Mouse (Mus musculus) megakaryocyte, embryonic 14.5 days (primary cell): ENCODE results near the gene Auts2. TPM values are rescaled to one million over a fixed set of nuclear protein-coding genes. Genes with fewer than 3 reads are reported as not detected.

Source experiments
- H3K27me3 ChIP-seq: replicated peaks from 2 replicates; pipeline ENCODE3; 2012; ENCODE audit warnings: inconsistent platforms
- H3K36me3 ChIP-seq: replicated peaks from 2 replicates; pipeline ENCODE3; 2012; ENCODE audit warnings: low read length, inconsistent platforms, mixed read lengths
- H3K4me1 ChIP-seq: 2 replicates; pipeline ENCODE4 v1.6.1; 2012; ENCODE audit warnings: inconsistent platforms
- H3K4me3 ChIP-seq: replicated peaks from 2 replicates; pipeline ENCODE3; 2012; ENCODE audit warnings: moderate library complexity, mild to moderate bottlenecking, inconsistent platforms
- H3K9me3 ChIP-seq: 2 replicates; pipeline ENCODE4 v1.6.1; 2012; ENCODE audit warnings: inconsistent platforms
- FLI1 ChIP-seq: IDR thresholded peaks from 2 replicates; pipeline ENCODE4 v1.6.1; 2012; ENCODE audit warnings: low read length, inconsistent platforms, mixed read lengths
- GATA1 ChIP-seq: IDR thresholded peaks from 3 replicates; pipeline ENCODE4 v1.6.1; 2012; ENCODE audit warnings: mixed read lengths, low read length, inconsistent platforms, borderline replicate concordance
- polyA plus RNA-seq: library from polyadenylated mRNA; stranded (reverse); fragments of >175 nt; gene quantifications from 2 replicates; pipeline ENCODE4 v1.2.3, GENCODE M21; 2012; ENCODE audit warnings: low replicate concordance; ENCODE audit not compliant: insufficient read depth

The Auts2 gene
- polyA plus RNA-seq, 1 experiment, result 4.0 TPM

DNA sequence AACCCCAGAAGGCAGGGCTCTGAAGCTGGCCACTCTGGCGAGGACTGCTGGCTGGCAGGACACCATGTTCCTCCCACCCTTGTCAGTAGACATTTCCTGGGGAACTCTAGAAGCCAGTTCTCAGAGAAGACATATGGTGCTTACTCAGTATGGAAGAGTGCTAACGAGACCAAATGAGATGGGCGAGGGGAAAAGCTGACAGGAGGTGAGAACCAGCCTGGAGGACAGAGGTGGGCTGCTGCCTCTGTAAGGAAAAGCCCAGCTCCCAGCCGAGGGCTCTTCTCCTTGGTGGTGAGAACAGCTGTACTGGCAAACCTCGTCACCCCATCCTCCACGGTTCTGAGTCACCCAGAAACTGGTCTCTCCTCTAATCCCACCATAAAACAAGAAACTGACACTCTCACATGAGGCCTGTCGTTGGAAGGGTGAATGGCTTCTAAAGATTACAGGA is 729.8 kb downstream of the Auts2 start:
- no peaks in the 10 kb centered on the region for H3K36me3 ChIP-seq
- TF ChIP-seq GATA1, result no peak
- no peak for TF ChIP-seq FLI1
- H3K9me3 ChIP-seq, result no peaks in the 10 kb centered on the region
- H3K4me3 ChIP-seq, result peak overlapping the region; percentile 18
- H3K27me3 ChIP-seq, result peaks cover 1% of the 10 kb centered on the region
- H3K4me1 ChIP-seq, result peaks cover 51% of the 10 kb centered on the region

DNA sequence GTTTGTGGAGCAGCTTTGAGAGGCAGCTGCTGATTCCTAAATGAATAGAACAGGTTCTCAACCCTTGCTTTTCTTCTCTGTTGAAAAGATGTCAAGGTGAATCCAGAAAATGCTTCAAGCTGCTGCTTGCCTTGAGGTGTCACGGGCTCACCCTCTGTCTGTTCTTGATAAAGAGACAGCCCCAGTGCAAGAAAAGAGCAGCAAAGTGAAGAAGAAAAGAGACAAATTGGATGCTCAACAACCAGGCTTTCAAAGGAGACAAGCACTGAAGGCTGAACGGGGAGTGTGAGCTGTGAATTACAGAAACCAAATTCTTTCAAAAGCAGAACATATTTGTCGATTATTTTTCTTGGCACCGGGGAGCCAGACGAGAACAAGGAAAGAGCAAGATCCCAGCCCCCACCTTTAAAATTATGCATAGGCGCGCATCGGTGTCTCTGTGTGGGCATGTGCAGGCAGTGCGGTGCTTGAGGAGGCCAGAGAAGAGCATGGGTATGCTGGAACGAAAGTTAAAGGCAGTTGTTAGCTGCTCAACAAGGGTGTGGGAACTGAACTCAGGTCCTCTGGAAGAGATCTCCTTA is 730.6 kb downstream of the Auts2 start:
- H3K4me3 ChIP-seq, result no peak overlapping the region
- TF ChIP-seq GATA1, result no peak
- no peak for TF ChIP-seq FLI1
- H3K4me1 ChIP-seq, result peaks cover 51% of the 10 kb centered on the region
- no peaks in the 10 kb centered on the region for H3K9me3 ChIP-seq
- H3K36me3 ChIP-seq, result no peaks in the 10 kb centered on the region
- peaks cover 3% of the 10 kb centered on the region for H3K27me3 ChIP-seq

DNA sequence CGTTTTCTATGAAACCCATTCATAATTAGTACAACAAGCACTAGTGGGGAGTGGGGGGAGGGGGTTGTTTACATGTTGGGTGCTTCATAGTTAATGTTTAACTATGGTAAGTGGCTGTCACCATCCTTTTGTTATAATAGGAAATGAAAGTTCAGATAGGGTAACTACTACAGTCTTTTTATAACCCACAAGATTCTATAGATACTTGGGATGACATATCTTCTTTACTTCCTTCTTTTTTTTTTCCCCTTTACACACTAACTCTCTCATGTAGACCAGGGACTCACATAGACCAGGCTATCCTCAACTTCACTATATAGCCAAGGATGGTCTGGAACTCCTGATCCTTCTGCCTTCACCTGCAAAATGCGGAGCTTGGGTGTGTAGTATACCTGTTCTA is 736.8 kb downstream of the Auts2 start:
- Histone ChIP-seq H3K4me3 (no peak overlapping the region), H3K9me3 (0 out of 2 replicates have a peak, but pooled peaks cover 3% of the 10 kb centered on the region), H3K36me3 (no peaks in the 10 kb centered on the region), H3K4me1 (peaks cover 27% of the 10 kb centered on the region), H3K27me3 (peaks cover 16% of the 10 kb centered on the region)
- TF ChIP-seq FLI1 (no peak), GATA1 (no peak)

DNA sequence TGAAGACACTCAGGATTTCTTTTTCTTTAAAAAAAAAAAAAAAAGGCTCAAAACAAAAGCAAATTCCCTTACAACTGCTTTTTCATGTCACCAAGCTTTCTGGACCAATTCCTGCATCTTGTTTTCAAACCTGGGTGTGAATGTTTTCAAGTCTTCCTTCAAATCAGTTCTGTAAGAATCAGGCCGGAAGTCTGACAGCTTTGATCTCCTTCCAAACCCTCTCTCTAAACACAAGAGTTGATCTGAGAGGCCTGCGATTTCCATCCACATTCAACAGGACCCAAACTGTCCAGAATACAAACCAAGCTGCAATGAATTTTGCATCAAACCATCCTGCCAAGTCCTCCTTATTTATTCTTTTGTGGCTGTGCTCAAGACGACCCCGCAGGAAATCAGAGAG is 737.9 kb downstream of the Auts2 start:
- H3K4me3 ChIP-seq, result no peak overlapping the region
- no peak for TF ChIP-seq GATA1
- no peak for TF ChIP-seq FLI1
- peaks cover 16% of the 10 kb centered on the region for H3K27me3 ChIP-seq
- no peaks in the 10 kb centered on the region for H3K36me3 ChIP-seq
- 0 out of 2 replicates have a peak, but pooled peaks cover 3% of the 10 kb centered on the region for H3K9me3 ChIP-seq
- peaks cover 24% of the 10 kb centered on the region for H3K4me1 ChIP-seq

DNA sequence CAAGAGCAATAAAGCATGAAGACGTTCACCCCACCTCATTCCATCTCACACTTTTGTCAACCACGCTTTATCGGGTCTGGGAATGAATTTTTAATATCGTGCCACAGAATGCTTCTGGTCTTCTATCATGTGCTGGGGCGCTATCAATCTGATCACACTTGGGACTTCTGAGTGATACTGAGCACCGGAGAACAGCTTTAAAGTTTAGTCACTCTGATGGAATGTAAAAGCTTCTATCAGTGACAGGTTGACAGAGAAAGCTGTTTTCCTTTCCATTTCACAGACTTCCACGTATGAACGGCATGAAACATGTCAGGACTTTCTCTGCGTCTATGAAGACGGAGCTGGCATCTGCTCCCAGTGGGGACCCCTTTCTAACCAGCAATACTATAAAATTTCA is 739.5 kb downstream of the Auts2 start:
- peaks cover 16% of the 10 kb centered on the region for H3K27me3 ChIP-seq
- TF ChIP-seq GATA1, result no peak
- no peak for TF ChIP-seq FLI1
- H3K36me3 ChIP-seq, result no peaks in the 10 kb centered on the region
- H3K4me3 ChIP-seq, result no peak overlapping the region
- H3K9me3 ChIP-seq, result 0 out of 2 replicates have a peak, but pooled peaks cover 3% of the 10 kb centered on the region
- H3K4me1 ChIP-seq, result peaks cover 24% of the 10 kb centered on the region

DNA sequence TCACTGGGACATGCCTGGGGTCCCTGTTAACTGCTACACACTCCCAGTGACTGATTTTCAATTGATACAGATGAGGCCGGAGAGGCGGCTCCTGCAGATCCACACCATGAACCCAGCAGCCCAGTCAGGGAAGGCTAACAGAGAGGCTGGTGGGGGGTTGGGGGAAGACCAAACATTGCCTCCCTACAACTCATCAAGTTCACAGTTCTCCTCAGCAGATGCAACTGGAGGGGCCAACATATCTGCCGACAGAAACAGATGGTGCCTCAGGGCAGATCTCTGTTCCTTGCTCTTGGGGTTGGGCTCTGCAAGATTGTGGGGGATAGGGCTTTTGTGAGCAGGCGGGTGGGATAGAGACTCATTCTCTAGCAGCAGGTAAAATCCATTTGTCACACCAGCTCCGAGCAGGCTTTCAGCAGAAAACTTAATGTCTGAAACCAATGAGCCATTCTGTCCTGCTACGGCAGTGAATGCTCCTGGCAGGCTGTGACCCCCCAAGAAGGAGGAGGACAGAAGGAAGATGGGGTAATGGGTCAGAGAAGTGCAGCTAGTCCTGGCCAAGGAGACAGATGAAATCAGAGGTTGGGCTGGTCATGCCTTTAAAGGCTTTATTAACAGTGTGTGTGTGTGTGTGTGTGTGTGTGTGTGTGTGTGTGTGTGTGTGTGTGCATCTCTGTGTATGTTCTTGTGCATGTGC is 740.7 kb downstream of the Auts2 start:
- Histone ChIP-seq H3K27me3 (peaks cover 14% of the 10 kb centered on the region), H3K36me3 (no peaks in the 10 kb centered on the region), H3K9me3 (0 out of 2 replicates have a peak, but pooled peaks cover 3% of the 10 kb centered on the region), H3K4me3 (no peak overlapping the region), H3K4me1 (peaks cover 24% of the 10 kb centered on the region)
- TF ChIP-seq GATA1 (no peak), FLI1 (no peak)

DNA sequence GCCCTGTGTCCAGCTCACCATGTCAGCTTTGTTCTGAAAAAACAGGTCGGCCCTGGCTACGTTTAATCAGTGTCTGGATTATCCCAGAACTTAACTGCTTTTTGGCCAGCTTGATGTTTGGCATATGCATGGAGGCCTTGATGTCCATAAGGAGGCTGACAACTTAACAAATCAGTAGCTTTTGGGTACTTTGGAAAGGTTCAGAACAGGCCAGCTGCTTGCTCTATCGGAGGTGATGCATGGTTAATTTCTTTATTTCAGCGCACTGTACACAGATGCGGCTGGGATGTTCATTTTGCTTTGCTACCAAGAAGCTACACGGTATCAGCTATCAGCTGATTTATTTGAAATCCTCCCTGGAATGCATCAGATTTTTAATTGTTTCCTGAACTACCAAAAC is 741.2 kb downstream of the Auts2 start:
- peaks cover 16% of the 10 kb centered on the region for H3K27me3 ChIP-seq
- no peaks in the 10 kb centered on the region for H3K36me3 ChIP-seq
- H3K9me3 ChIP-seq, result 0 out of 2 replicates have a peak, but pooled peaks cover 3% of the 10 kb centered on the region
- H3K4me1 ChIP-seq, result peaks cover 24% of the 10 kb centered on the region
- no peak for TF ChIP-seq GATA1
- no peak for TF ChIP-seq FLI1
- no peak overlapping the region for H3K4me3 ChIP-seq

DNA sequence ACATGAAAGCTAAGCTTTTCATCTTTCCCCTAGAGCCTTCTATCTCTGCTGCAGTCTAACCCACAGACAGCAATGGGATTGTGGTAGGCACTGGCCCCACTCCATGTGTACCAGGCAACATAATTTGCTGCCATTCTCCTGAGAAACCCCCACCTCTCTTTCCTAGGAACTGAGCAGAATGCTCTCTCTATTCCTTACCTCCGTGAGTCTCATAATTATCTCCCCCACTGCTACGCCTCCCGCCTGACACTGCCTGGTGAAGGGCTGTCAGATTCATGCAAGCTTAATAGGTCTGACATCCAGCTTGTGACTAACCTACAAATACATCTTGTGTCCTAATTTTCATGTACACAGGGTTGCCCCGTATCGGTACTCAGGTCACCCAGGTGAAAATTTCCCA is 744.8 kb downstream of the Auts2 start:
- TF ChIP-seq GATA1 (no peak), FLI1 (no peak)

DNA sequence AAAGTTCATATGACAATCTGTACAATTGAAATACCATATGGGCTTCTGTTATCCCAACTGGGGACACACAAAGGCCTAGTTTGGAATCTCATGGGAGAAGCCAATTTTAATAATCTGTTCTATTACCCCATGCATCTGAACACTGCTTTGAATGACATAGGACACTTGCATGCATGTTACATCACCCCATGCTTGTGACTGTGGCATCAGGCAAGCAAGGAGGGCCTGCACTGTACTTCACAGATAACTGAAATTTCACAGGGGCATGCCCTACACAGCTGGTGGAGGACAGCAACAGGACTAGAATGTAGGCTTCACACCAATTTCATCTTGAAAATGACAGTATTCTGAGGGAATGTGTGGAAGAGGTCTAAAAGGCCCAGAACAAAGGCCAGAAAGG is 746.1 kb downstream of the Auts2 start:
- Histone ChIP-seq H3K36me3 (no peaks in the 10 kb centered on the region), H3K27me3 (peaks cover 26% of the 10 kb centered on the region), H3K4me1 (peaks cover 4% of the 10 kb centered on the region; the same call in 1 of the 2 replicates), H3K4me3 (no peak overlapping the region), H3K9me3 (no peaks in the 10 kb centered on the region)
- TF ChIP-seq FLI1 (no peak), GATA1 (no peak)

More for the DNA sequence above, 744.8 kb downstream of the Auts2 start:
- no peak overlapping the region for H3K4me3 ChIP-seq
- H3K9me3 ChIP-seq, result no peaks in the 10 kb centered on the region
- peaks cover 14% of the 10 kb centered on the region for H3K4me1 ChIP-seq
- peaks cover 30% of the 10 kb centered on the region for H3K27me3 ChIP-seq
- no peaks in the 10 kb centered on the region for H3K36me3 ChIP-seq
